Mouse (Mus musculus) intestine, postnatal 0 days (tissue): ENCODE measurements around the gene Insig1. TPM values are rescaled to one million over a fixed set of nuclear protein-coding genes. Genes with fewer than 3 reads are reported as not detected.

Experiments
- ATAC-seq: fragments of 200-750 bp; cut with Nextera tagmentation; 2 replicates; pipeline ENCODE4 v1.8.0; 2017; ENCODE audit warnings: mild to moderate bottlenecking, moderate TSS enrichment, moderate library complexity
- H3K27ac ChIP-seq: fragments of 300-500 bp; sonication (generic); 2 replicates; pipeline ENCODE4 v1.5.1; 2014; ENCODE audit warnings: mild to moderate bottlenecking, low read depth, low read length, moderate library complexity
- H3K27me3 ChIP-seq: fragments of 300-500 bp; sonication (generic); replicated peaks from 2 replicates; pipeline ENCODE4 v1.6.1; 2014; ENCODE audit warnings: low read length, mixed read lengths; ENCODE audit not compliant: control insufficient read depth, insufficient read depth
- H3K36me3 ChIP-seq: fragments of 300-500 bp; sonication (generic); 2 replicates; pipeline ENCODE4 v1.6.1; 2014; ENCODE audit warnings: mild to moderate bottlenecking, moderate library complexity; ENCODE audit not compliant: control insufficient read depth, insufficient read depth
- H3K4me1 ChIP-seq: fragments of 300-500 bp; sonication (generic); replicated peaks from 2 replicates; pipeline ENCODE4 v1.6.1; 2014; ENCODE audit warnings: antibody characterized with exemption, low read length, mixed read lengths; ENCODE audit not compliant: control insufficient read depth, insufficient read depth
- H3K4me2 ChIP-seq: fragments of 300-500 bp; sonication (generic); replicated peaks from 2 replicates; pipeline ENCODE4 v1.6.1; 2014; ENCODE audit warnings: low read depth, mild to moderate bottlenecking, moderate library complexity
- H3K4me3 ChIP-seq: fragments of 300-500 bp; sonication (generic); 2 replicates; pipeline ENCODE4 v1.5.1; 2014; ENCODE audit warnings: low read depth, low read length
- H3K9ac ChIP-seq: fragments of 300-500 bp; sonication (generic); 2 replicates; pipeline ENCODE4 v1.6.1; 2014; ENCODE audit warnings: mild to moderate bottlenecking, low read depth, low read length
- H3K9me3 ChIP-seq: fragments of 300-500 bp; sonication (generic); 2 replicates; pipeline ENCODE4 v1.6.1; 2016; ENCODE audit warnings: mixed run types; ENCODE audit not compliant: control insufficient read depth
- CTCF ChIP-seq: sonication (generic); IDR thresholded peaks from 2 replicates; pipeline ENCODE4 v1.5.1; 2016; ENCODE audit warnings: low read depth, mild to moderate bottlenecking, control low read depth, antibody characterized with exemption, moderate library complexity
- WGBS: fragments of 180-500 bp; shearing (Covaris S2); extraction: QIAGEN DNeasy Blood & Tissue Kit; methylation state at CpG from one replicate; pipeline ENCODE4 v1.1.7; 2014; 5-methylcytosine and 5-hydroxymethylcytosine counted together
- polyA plus RNA-seq: library from polyadenylated mRNA; unstranded; fragments of >200 nt; fragmentation: Nextera tagmentation; extraction: Ambion mirVana; gene quantifications from 2 replicates; pipeline ENCODE4 v1.2.1, GENCODE M21; 2015

The Insig1 gene
- polyA plus RNA-seq, 1 experiment from 2014 or later, result 102 TPM

GRCm38 (mm10) chr5:28040726-28041125 lies 30.4 kb upstream of the Insig1 start:
- WGBS, result 92% methylated on average over 3 of the region's 3 CpGs
- no peak for TF ChIP-seq CTCF
- Histone ChIP-seq H3K27ac (no peak overlapping the region), H3K9ac (no peak overlapping the region), H3K9me3 (no peaks in the 10 kb centered on the region), H3K27me3 (no peaks in the 10 kb centered on the region), H3K4me2 (no peak overlapping the region), H3K36me3 (no peaks in the 10 kb centered on the region), H3K4me1 (peaks cover 21% of the 10 kb centered on the region), H3K4me3 (no peak overlapping the region)
- no peak for ATAC-seq

- no peak for TF ChIP-seq CTCF
- 96% methylated on average over 3 of the region's 3 CpGs for WGBS
- Histone ChIP-seq H3K4me1 (peaks cover 15% of the 10 kb centered on the region), H3K27me3 (no peaks in the 10 kb centered on the region), H3K9ac (no peak overlapping the region), H3K27ac (no peak overlapping the region), H3K9me3 (no peaks in the 10 kb centered on the region), H3K4me3 (no peak overlapping the region), H3K4me2 (no peak overlapping the region), H3K36me3 (no peaks in the 10 kb centered on the region)
- no peak for ATAC-seq
These were observed 29.1 kb upstream of the Insig1 start for GRCm38 (mm10) chr5:28042021-28042420.

- WGBS, result 31% methylated on average over 2 of the region's 2 CpGs
- Histone ChIP-seq H3K4me2 (no peak overlapping the region), H3K4me1 (peaks cover 8% of the 10 kb centered on the region), H3K27ac (no peak overlapping the region), H3K36me3 (no peaks in the 10 kb centered on the region), H3K9me3 (no peaks in the 10 kb centered on the region), H3K9ac (no peak overlapping the region), H3K4me3 (no peak overlapping the region), H3K27me3 (no peaks in the 10 kb centered on the region)
- TF ChIP-seq CTCF, result no peak
- ATAC-seq, result no peak
These were observed 28.4 kb upstream of the Insig1 start for GRCm38 (mm10) chr5:28042779-28043178.

- Histone ChIP-seq H3K27me3 (no peaks in the 10 kb centered on the region), H3K9ac (no peak overlapping the region), H3K27ac (no peak overlapping the region), H3K36me3 (no peaks in the 10 kb centered on the region), H3K4me2 (no peak overlapping the region), H3K4me1 (peaks cover 5% of the 10 kb centered on the region), H3K9me3 (no peaks in the 10 kb centered on the region), H3K4me3 (no peak overlapping the region)
- ATAC-seq, result no peak
- 77% methylated on average over 5 of the region's 5 CpGs for WGBS
- TF ChIP-seq CTCF, result no peak
These were observed 27.8 kb upstream of the Insig1 start for GRCm38 (mm10) chr5:28043386-28043785.

- no peak for ATAC-seq
- no peak overlapping the region for H3K4me3 ChIP-seq
These were observed 24.2 kb upstream of the Insig1 start for GRCm38 (mm10) chr5:28046966-28047365.

GRCm38 (mm10) chr5:28047961-28048360 lies 23.2 kb upstream of the Insig1 start:
- WGBS, result 71% methylated on average over 1 of the region's 1 CpGs
- TF ChIP-seq CTCF, result no peak

More at GRCm38 (mm10) chr5:28046966-28047365, 24.2 kb upstream of the Insig1 start:
- Histone ChIP-seq H3K4me2 (no peak overlapping the region), H3K27me3 (no peaks in the 10 kb centered on the region), H3K27ac (no peak overlapping the region), H3K9me3 (no peaks in the 10 kb centered on the region), H3K9ac (no peak overlapping the region), H3K36me3 (no peaks in the 10 kb centered on the region), H3K4me1 (peaks cover 4% of the 10 kb centered on the region; the same call in 1 of the 2 replicates)
- WGBS, result 83% methylated on average over 3 of the region's 3 CpGs
- no peak for TF ChIP-seq CTCF

GRCm38 (mm10) chr5:28055450-28055849 lies 15.7 kb upstream of the Insig1 start:
- H3K27me3 ChIP-seq, result no peaks in the 10 kb centered on the region
- no peak overlapping the region for H3K4me3 ChIP-seq
- peak; percentile 99 for ATAC-seq
- H3K9me3 ChIP-seq, result no peaks in the 10 kb centered on the region
- no peaks in the 10 kb centered on the region for H3K36me3 ChIP-seq
- WGBS, result 40% methylated on average over 2 of the region's 2 CpGs
- peak overlapping the region; percentile 94 for H3K27ac ChIP-seq
- H3K4me2 ChIP-seq, result peak overlapping the region; percentile 35; the same call in 1 of the 2 replicates
- no peak for TF ChIP-seq CTCF
- H3K9ac ChIP-seq, result no peak overlapping the region
- peaks cover 9% of the 10 kb centered on the region; the same call in 1 of the 2 replicates for H3K4me1 ChIP-seq

More at GRCm38 (mm10) chr5:28047961-28048360, 23.2 kb upstream of the Insig1 start:
- no peaks in the 10 kb centered on the region for H3K27me3 ChIP-seq
- ATAC-seq, result no peak
- no peak overlapping the region for H3K27ac ChIP-seq
- no peak overlapping the region for H3K4me3 ChIP-seq
- no peak overlapping the region for H3K9ac ChIP-seq
- no peaks in the 10 kb centered on the region for H3K9me3 ChIP-seq
- H3K4me2 ChIP-seq, result no peak overlapping the region
- 0 out of 2 replicates have a peak, but pooled peaks cover under 1% of the 10 kb centered on the region for H3K4me1 ChIP-seq
- no peaks in the 10 kb centered on the region for H3K36me3 ChIP-seq
